Mouse (Mus musculus) midbrain, embryonic 13.5 days (tissue): ENCODE measurements around the gene Nop56. TPM values are rescaled to one million over a fixed set of nuclear protein-coding genes. Genes with fewer than 3 reads are reported as not detected.

ENCODE experiments used
- ATAC-seq: fragments of 200-750 bp; cut with Nextera tagmentation; 2 replicates; pipeline ENCODE4 v1.8.0; 2017; ENCODE audit warnings: mild to moderate bottlenecking, moderate TSS enrichment, moderate library complexity
- H3K27ac ChIP-seq: fragments of 300-500 bp; sonication (generic); 2 replicates; pipeline ENCODE4 v1.5.1; 2015; ENCODE audit warnings: inconsistent platforms, mild to moderate bottlenecking, moderate library complexity
- H3K27me3 ChIP-seq: fragments of 300-500 bp; sonication (generic); 2 replicates; pipeline ENCODE4 v1.6.1; 2015; ENCODE audit warnings: mild to moderate bottlenecking, inconsistent platforms
- H3K36me3 ChIP-seq: fragments of 300-500 bp; sonication (generic); 2 replicates; pipeline ENCODE4 v1.6.1; 2015; ENCODE audit warnings: mild to moderate bottlenecking, inconsistent platforms
- H3K4me1 ChIP-seq: fragments of 300-500 bp; sonication (generic); replicated peaks from 2 replicates; pipeline ENCODE4 v1.6.1; 2015; ENCODE audit warnings: inconsistent platforms
- H3K4me2 ChIP-seq: fragments of 300-500 bp; sonication (generic); replicated peaks from 2 replicates; pipeline ENCODE4 v1.6.1; 2015; ENCODE audit warnings: moderate library complexity, mild to moderate bottlenecking, inconsistent platforms
- H3K4me3 ChIP-seq: fragments of 300-500 bp; sonication (generic); replicated peaks from 2 replicates; pipeline ENCODE4 v1.5.1; 2015; ENCODE audit warnings: mild to moderate bottlenecking, inconsistent platforms
- H3K9ac ChIP-seq: fragments of 300-500 bp; sonication (generic); replicated peaks from 2 replicates; pipeline ENCODE4 v1.6.1; 2015; ENCODE audit warnings: mild to moderate bottlenecking, inconsistent platforms
- H3K9me3 ChIP-seq: fragments of 300-500 bp; sonication (generic); 2 replicates; pipeline ENCODE4 v1.6.1; 2016; ENCODE audit warnings: mild to moderate bottlenecking, inconsistent platforms
- WGBS: fragments of 180-500 bp; shearing (Covaris S2); methylation state at CpG from one replicate; pipeline ENCODE4 v1.1.7; 2015; 5-methylcytosine and 5-hydroxymethylcytosine counted together
- polyA plus RNA-seq: library from polyadenylated mRNA; unstranded; fragments of >200 nt; fragmentation: Nextera tagmentation; extraction: Ambion mirVana; gene quantifications from 2 replicates; pipeline ENCODE4 v1.2.1, GENCODE M21; 2015

The Nop56 gene
- polyA plus RNA-seq, 1 experiment from 2014 or later, result 246 TPM

DNA sequence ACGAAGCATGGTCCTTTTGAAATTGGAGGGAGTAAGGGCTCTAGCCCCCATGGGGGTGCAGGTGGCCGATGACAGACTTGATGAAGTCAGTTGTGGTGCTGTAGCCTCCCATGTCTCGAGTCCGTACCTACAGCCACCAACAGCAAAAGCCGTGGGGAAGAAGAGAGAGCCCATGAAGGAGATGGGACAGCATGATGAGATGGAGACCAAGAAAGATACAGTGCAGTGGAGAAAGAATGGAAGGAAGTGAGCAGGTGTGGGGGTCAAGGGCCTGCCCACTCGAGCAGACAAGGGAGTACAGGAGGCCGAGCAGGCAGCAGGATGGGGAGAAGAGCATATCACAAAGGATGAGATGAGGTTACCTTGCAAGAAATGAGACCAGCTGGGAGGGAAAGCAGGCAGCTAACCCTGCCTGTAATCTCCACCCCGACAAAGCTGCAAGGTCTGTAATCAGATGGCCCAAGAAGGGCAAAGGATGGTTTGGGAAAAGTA, 5.4 kb downstream of the Nop56 start:
- no peak overlapping the region for H3K4me3 ChIP-seq
- H3K9me3 ChIP-seq, result no peaks in the 10 kb centered on the region
- ATAC-seq, result no peak
- no peak overlapping the region for H3K4me2 ChIP-seq
- no peak overlapping the region for H3K9ac ChIP-seq
- 42% methylated on average over 8 of the region's 8 CpGs for WGBS
- no peaks in the 10 kb centered on the region for H3K27me3 ChIP-seq
- H3K27ac ChIP-seq, result no peak overlapping the region
- peaks cover 63% of the 10 kb centered on the region for H3K36me3 ChIP-seq
- H3K4me1 ChIP-seq, result peaks cover 33% of the 10 kb centered on the region

DNA sequence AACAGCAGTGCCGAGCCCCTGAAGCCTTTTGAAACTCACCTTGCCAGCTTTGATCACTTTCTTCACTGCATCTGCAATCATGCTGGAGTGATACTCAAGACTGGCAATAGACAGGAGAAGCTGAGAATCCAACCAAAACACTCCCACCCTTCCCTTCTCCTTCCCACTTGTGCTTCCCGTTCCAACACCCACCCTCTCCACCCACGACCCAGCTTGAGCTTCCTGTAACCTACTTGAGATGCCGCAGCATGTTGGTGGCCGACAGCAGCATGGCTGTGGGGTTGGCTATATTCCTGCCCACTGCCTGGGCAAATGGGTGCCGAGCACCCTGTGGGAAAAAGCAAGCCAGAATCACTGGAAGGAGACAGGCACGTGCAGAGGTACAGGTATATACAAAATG, 6.0 kb downstream of the Nop56 start:
- Histone ChIP-seq H3K4me1 (peaks cover 35% of the 10 kb centered on the region), H3K27ac (no peak overlapping the region), H3K9me3 (no peaks in the 10 kb centered on the region), H3K4me3 (no peak overlapping the region), H3K36me3 (peaks cover 63% of the 10 kb centered on the region), H3K9ac (no peak overlapping the region), H3K27me3 (no peaks in the 10 kb centered on the region), H3K4me2 (no peak overlapping the region)
- WGBS, result 71% methylated on average over 7 of the region's 7 CpGs
- no peak for ATAC-seq

DNA sequence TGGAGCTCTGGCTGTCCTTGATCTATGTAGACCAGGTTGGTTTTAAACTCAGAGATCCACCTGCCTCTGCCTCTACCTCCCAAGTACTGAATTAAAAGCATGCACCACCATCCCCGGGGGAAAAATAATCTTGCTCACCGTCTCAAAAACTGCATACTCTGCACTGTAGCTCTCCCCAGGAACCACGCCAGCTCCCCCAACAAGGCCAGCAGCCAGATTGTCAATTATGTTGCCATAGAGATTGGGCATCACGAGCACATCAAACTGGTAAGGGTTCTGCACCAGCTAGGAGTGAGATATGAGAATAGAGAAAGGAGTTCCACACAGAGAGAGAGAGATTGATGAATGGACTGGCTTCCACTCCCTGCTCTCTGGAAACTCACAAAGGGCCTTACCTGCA, 6.6 kb downstream of the Nop56 start:
- no peak overlapping the region for H3K4me3 ChIP-seq
- WGBS, result 84% methylated on average over 4 of the region's 4 CpGs
- no peaks in the 10 kb centered on the region for H3K9me3 ChIP-seq
- H3K36me3 ChIP-seq, result peaks cover 57% of the 10 kb centered on the region
- peaks cover 34% of the 10 kb centered on the region for H3K4me1 ChIP-seq
- H3K9ac ChIP-seq, result no peak overlapping the region
- no peak overlapping the region for H3K4me2 ChIP-seq
- no peak overlapping the region for H3K27ac ChIP-seq
- H3K27me3 ChIP-seq, result no peaks in the 10 kb centered on the region
- ATAC-seq, result no peak

DNA sequence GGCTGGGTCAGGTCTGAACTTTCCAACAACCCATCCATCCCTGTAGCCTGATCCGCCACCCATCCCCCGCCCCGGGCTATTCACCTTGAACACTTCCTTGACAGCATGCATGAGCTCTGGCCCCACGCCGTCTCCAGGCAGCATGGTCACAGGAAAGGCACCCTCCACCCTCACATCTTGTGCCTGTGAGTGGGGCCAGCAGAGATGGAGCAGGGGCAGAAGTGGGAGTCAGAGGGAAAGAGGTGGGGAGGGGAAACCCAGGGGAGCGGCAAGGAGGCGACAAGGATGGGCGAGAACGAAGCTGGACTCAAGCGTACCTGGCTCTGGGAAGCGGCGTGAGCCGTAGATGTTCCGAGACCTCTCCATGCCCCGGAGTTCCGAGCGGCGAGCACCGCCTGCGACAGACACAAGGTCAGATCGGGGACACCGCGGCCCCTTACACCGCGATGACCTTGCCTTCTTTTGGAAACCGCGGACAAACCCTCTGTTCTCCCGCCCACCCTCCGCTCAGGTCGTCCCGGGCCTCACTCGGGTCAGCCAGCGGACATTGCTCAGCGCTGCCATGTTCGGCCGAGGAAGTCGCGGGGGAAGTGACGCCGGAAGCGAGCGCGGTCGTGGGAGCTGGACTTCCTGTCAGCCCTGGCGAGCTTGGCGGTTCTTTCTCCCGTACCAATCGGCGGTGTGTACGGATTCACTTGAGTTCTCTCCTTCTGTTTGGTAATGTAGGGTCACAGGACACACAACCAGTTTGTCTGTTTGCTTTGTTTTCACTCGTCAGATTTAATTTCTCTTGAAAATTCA, 9.8 kb downstream of the Nop56 start, which contains the start of gene Idh3b:
Idh3b (minus strand) TSS at position 694 of the 801 bp plus-strand sequence.
- WGBS, result under 1% methylated on average over 51 of the region's 51 CpGs
- H3K4me2 ChIP-seq, result peak within 1 kb of the TSS; percentile 98
- peaks cover 28% of the 10 kb centered on the region for H3K36me3 ChIP-seq
- peak within 1 kb of the TSS; percentile 89 for H3K9ac ChIP-seq
- ATAC-seq, result peak; percentile 91
- peaks cover 19% of the 10 kb centered on the region for H3K4me1 ChIP-seq
- 0 out of 2 replicates have a peak within 1 kb of the TSS, but pooled peaks have one; percentile 56 for H3K27ac ChIP-seq
- H3K27me3 ChIP-seq, result no peaks in the 10 kb centered on the region
- H3K9me3 ChIP-seq, result no peaks in the 10 kb centered on the region
- H3K4me3 ChIP-seq, result peak within 1 kb of the TSS; percentile 97

DNA sequence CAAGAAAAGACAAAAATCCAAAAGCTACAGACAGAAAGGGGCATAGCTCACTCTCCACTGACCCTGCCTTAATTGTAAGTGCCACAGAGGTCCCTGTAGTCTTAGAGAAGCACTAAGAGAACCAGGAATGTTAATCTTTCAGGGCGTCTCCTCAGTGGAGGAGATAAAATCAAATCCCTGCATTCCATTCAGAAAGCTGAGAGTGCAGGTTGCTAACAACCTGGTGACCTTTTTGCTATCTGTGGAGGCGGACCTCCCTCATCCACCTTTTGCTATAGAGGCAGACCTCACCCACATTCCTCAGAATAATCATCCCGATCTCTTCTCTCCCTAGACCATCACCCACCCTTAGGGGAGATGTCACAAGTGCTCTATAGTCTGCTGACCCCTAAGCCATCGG, 14.9 kb downstream of the Nop56 start:
- ATAC-seq, result no peak

DNA sequence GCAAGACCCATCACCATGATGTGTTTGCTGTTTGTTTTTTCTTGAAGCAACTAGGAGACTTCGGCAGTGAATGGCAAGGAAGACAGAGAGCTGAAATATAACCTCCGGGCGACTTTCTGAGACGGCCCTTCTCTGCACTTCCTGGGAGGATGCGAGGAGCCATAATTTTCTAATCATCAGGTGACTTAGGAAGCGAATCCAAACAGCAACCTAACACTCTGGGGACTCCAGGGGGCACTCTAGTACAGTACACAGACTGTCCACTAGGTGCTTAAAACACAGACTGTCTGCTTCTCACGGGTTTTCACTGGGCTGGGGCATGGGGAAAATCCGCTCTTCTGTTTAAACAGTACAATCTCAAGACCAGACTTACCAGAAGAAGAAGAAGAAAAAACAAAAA, 17.2 kb downstream of the Nop56 start:
- H3K4me2 ChIP-seq, result peak overlapping the region; percentile 26; the same call in 1 of the 2 replicates
- peaks cover 7% of the 10 kb centered on the region; the same call in 1 of the 2 replicates for H3K27me3 ChIP-seq
- H3K4me3 ChIP-seq, result no peak overlapping the region
- 24% methylated on average over 8 of the region's 8 CpGs for WGBS
- H3K9ac ChIP-seq, result no peak overlapping the region
- no peaks in the 10 kb centered on the region for H3K36me3 ChIP-seq
- H3K27ac ChIP-seq, result no peak overlapping the region
- peak; percentile 41; the same call in 1 of the 2 replicates for ATAC-seq
- peaks cover 35% of the 10 kb centered on the region for H3K4me1 ChIP-seq
- no peaks in the 10 kb centered on the region for H3K9me3 ChIP-seq

More for the DNA sequence above, 14.9 kb downstream of the Nop56 start:
- Histone ChIP-seq H3K4me1 (peaks cover 29% of the 10 kb centered on the region), H3K4me2 (no peak overlapping the region), H3K27me3 (peaks cover under 1% of the 10 kb centered on the region; the same call in 1 of the 2 replicates), H3K36me3 (no peaks in the 10 kb centered on the region), H3K27ac (no peak overlapping the region), H3K4me3 (no peak overlapping the region), H3K9ac (no peak overlapping the region), H3K9me3 (no peaks in the 10 kb centered on the region)
- WGBS, result 65% methylated on average over 4 of the region's 4 CpGs

DNA sequence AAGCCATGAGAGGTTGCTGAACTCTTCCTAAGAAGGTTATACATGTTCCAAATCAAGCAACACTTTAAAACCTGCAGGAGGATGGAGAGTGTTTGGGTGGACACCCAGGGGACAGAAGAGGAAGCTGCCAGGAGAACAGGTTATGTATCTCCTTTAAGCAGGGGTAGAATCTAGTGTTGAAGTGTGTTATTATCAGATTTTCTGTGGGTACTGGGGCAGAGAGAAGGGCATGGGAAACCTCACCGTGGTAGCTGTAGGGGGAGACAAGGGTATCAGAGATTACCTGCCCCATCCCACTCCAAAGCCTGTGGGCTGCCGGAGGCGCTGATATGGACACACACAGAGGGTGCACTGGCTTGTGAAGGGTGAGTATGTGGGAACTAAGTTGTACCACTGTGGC, 18.8 kb downstream of the Nop56 start:
- H3K9me3 ChIP-seq, result no peaks in the 10 kb centered on the region
- H3K27ac ChIP-seq, result no peak overlapping the region
- H3K4me2 ChIP-seq, result no peak overlapping the region
- H3K27me3 ChIP-seq, result peaks cover 12% of the 10 kb centered on the region; the same call in 1 of the 2 replicates
- no peak overlapping the region for H3K4me3 ChIP-seq
- 36% methylated on average over 3 of the region's 3 CpGs for WGBS
- peaks cover 43% of the 10 kb centered on the region for H3K4me1 ChIP-seq
- H3K9ac ChIP-seq, result no peak overlapping the region
- ATAC-seq, result 0 out of 2 replicates have a peak, but pooled peaks have one; percentile 1
- H3K36me3 ChIP-seq, result peaks cover 2% of the 10 kb centered on the region

DNA sequence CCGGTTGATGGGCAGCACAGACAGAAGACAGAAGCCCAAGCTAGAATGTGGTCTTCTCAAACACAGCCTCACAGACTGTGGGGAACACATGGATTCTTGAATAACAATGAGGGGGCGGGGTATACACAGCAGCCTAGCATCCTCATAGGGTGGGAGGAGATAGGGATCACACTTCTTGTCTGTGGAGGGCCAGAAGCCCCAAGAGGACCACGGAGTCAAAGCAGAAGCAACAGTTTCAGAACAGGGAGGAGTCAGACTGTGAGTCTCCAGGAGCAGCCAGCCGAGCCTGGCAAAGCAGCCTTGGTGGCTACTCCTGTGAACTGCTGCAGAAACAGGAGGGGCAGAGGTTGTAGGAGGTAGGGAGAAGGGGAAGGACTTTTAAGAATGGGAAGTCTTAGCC, 19.3 kb downstream of the Nop56 start:
- no peaks in the 10 kb centered on the region for H3K9me3 ChIP-seq
- peaks cover 12% of the 10 kb centered on the region; the same call in 1 of the 2 replicates for H3K27me3 ChIP-seq
- 3% methylated on average over 4 of the region's 4 CpGs for WGBS
- H3K27ac ChIP-seq, result no peak overlapping the region
- ATAC-seq, result peak; percentile 25
- H3K4me1 ChIP-seq, result peaks cover 43% of the 10 kb centered on the region
- H3K4me2 ChIP-seq, result no peak overlapping the region
- peaks cover 6% of the 10 kb centered on the region for H3K36me3 ChIP-seq
- no peak overlapping the region for H3K4me3 ChIP-seq
- H3K9ac ChIP-seq, result no peak overlapping the region

DNA sequence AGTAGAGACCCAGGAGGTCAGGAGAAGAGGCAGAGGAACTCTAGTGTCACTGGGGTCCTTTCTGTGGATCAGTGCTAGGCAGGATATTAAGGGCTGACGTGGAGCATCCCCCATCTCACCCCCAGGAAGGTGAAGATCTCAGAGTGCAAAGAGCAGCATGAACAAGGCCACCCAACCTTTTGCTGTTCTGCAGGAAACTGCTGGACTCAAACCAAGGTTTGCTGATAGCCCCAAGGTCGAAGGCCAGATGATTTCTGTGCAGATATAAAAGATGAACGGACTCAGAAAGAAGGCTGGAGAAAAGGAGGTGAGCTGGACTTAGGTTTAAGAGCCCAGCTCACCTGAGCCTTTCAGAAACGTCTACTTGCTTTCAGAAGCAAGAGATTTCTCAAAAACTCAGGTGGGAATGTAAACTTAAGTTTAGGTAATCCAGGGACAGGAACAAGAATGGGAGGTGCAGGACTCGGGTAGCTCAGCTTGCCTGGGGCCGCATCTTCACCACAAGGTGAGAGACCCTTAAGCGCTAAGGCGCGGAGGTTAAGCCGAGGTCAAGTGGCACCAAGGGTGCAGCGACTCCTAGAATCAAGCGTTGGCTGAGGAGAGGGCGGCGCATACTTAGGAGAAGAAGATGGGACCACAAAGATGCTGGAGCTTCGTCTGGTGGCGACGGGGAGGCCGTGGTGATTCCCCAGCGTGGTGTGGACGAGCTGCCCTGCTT, 20.1 kb downstream of the Nop56 start:
- Histone ChIP-seq H3K9me3 (no peaks in the 10 kb centered on the region), H3K4me3 (peak overlapping the region; percentile 73), H3K27me3 (peaks cover 12% of the 10 kb centered on the region; the same call in 1 of the 2 replicates), H3K9ac (peak overlapping the region; percentile 88), H3K4me1 (peaks cover 48% of the 10 kb centered on the region), H3K36me3 (peaks cover 6% of the 10 kb centered on the region), H3K4me2 (peak overlapping the region; percentile 71), H3K27ac (peak overlapping the region; percentile 82)
- 8% methylated on average over 20 of the region's 20 CpGs for WGBS
- no peak for ATAC-seq

DNA sequence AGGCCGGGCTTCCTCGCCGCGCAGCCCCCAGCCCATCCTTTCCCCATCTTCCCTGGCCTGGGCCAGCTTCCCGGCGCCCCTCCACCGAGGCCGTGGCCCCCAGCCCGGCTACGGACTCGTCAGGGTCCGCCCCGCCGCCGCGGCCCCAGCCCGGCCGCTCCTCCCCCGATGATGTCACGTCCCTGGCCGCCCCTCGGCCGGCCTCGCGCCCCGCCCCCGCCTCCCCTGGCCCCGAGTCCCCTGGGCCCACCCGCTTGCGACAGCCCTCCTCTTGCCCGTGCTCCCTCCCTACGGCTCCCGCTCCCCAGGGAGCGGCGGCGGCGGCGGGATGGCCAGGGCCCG, 20.7 kb downstream of the Nop56 start, which contains the start of gene Ebf4:
Ebf4 (plus strand) TSS at position 234 of the 342 bp plus-strand sequence.
- WGBS, result 2% methylated on average over 29 of the region's 39 CpGs
- H3K36me3 ChIP-seq, result peaks cover 6% of the 10 kb centered on the region
- H3K9ac ChIP-seq, result peak within 1 kb of the TSS; percentile 88
- peak; percentile 65 for ATAC-seq
- peaks cover 48% of the 10 kb centered on the region for H3K4me1 ChIP-seq
- peaks cover 12% of the 10 kb centered on the region; the same call in 1 of the 2 replicates for H3K27me3 ChIP-seq
- H3K27ac ChIP-seq, result peak within 1 kb of the TSS; percentile 82
- no peaks in the 10 kb centered on the region for H3K9me3 ChIP-seq
- H3K4me3 ChIP-seq, result peak within 1 kb of the TSS; percentile 73
- H3K4me2 ChIP-seq, result peak within 1 kb of the TSS; percentile 71

DNA sequence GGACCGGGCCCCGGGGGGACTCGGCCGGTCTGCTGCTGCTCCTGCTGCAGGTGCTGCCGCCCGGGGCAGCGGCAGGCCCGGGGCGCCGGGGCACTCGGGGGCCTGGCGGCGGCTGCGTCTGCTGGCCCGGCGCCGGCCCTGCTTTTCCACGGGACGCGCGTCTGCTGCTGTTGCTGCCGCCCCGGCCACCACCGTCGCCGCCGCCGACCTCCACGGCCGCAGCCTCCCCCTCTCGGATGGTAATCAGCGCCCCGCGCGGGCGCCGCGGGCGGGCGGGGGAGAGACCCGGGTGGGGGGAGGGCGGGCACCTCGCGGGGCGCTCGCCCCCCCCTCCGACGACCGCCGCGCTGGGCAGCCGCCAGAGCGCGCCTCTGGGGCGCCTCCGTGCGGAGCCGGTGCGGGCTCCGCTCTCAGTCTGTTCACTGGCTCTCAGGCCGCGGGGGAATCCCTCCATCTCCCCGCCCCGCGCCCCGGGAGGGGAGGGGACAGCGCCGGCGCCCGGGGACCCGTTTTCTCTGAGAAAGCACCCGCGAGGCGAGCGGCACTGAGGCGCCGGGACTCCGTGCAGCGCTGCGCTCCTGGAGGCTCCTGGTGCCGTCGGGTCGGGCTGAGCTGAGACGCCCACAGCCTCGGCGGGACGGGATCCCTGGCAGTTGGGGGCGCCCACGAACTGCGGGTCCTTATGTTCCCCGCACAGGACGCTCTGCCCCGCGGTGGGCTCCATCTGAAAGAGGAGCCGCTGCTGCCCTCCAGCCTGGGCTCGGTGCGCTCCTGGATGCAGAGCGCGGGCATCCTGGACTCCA, 21.3 kb downstream of the Nop56 start:
- peak; percentile 74 for ATAC-seq
- Histone ChIP-seq H3K4me2 (peak overlapping the region; percentile 71), H3K4me1 (peaks cover 48% of the 10 kb centered on the region), H3K27ac (peak overlapping the region; percentile 82), H3K9ac (peak overlapping the region; percentile 88), H3K4me3 (peak overlapping the region; percentile 73), H3K9me3 (no peaks in the 10 kb centered on the region), H3K36me3 (peaks cover 6% of the 10 kb centered on the region), H3K27me3 (peaks cover 12% of the 10 kb centered on the region; the same call in 1 of the 2 replicates)
- under 1% methylated on average over 61 of the region's 99 CpGs for WGBS
